Mouse (Mus musculus) liver, embryonic 13.5 days (tissue): ENCODE results near the gene Mtus2. TPM values are rescaled to one million over a fixed set of nuclear protein-coding genes. Genes with fewer than 3 reads are reported as not detected.
"Not testable (repeated sequence)": the region's sequence is repeated elsewhere in the genome, so short reads cannot be mapped to it uniquely, and the experiment has no call there.

Experiments
- ATAC-seq: fragments of 200-750 bp; cut with Nextera tagmentation; 2 replicates; pipeline ENCODE4 v1.8.0; 2017; ENCODE audit warnings: low read depth, mild to moderate bottlenecking, moderate number of reproducible peaks, moderate library complexity
- DNase-seq: peaks from one replicate; pipeline ENCODE4 v3.0.0; 2022
- H3K27ac ChIP-seq: fragments of 300-500 bp; sonication (generic); 2 replicates; pipeline ENCODE4 v1.5.1; 2015; ENCODE audit warnings: moderate library complexity, mild to moderate bottlenecking, inconsistent platforms
- H3K27me3 ChIP-seq: fragments of 300-500 bp; sonication (generic); 2 replicates; pipeline ENCODE4 v1.6.1; 2015; ENCODE audit warnings: mild to moderate bottlenecking, inconsistent platforms
- H3K36me3 ChIP-seq: fragments of 300-500 bp; sonication (generic); 2 replicates; pipeline ENCODE4 v1.6.1; 2015; ENCODE audit warnings: mild to moderate bottlenecking, inconsistent platforms
- H3K4me1 ChIP-seq: fragments of 300-500 bp; sonication (generic); replicated peaks from 2 replicates; pipeline ENCODE4 v1.6.1; 2015; ENCODE audit warnings: inconsistent platforms
- H3K4me2 ChIP-seq: fragments of 300-500 bp; sonication (generic); 2 replicates; pipeline ENCODE4 v1.6.1; 2015; ENCODE audit warnings: inconsistent platforms, mild to moderate bottlenecking, moderate library complexity
- H3K4me3 ChIP-seq: fragments of 300-500 bp; sonication (generic); replicated peaks from 2 replicates; pipeline ENCODE4 v1.5.1; 2015; ENCODE audit warnings: mild to moderate bottlenecking, inconsistent platforms
- H3K9ac ChIP-seq: fragments of 300-500 bp; sonication (generic); 2 replicates; pipeline ENCODE4 v1.6.1; 2015; ENCODE audit warnings: mild to moderate bottlenecking, inconsistent platforms
- H3K9me3 ChIP-seq: fragments of 300-500 bp; sonication (generic); replicated peaks from 2 replicates; pipeline ENCODE4 v1.6.1; 2016; ENCODE audit warnings: inconsistent platforms
- WGBS: fragments of 180-500 bp; shearing (Covaris S2); methylation state at CpG from one replicate; pipeline ENCODE4 v1.1.7; 2015; ENCODE audit not compliant: insufficient replicate concordance; 5-methylcytosine and 5-hydroxymethylcytosine counted together
- polyA plus RNA-seq: library from polyadenylated mRNA; unstranded; fragments of >200 nt; fragmentation: Nextera tagmentation; extraction: Ambion mirVana; gene quantifications from 2 replicates; pipeline ENCODE4 v1.2.1, GENCODE M21; 2015

The Mtus2 gene
- polyA plus RNA-seq, 1 experiment from 2014 or later, result 0.77 TPM

DNA sequence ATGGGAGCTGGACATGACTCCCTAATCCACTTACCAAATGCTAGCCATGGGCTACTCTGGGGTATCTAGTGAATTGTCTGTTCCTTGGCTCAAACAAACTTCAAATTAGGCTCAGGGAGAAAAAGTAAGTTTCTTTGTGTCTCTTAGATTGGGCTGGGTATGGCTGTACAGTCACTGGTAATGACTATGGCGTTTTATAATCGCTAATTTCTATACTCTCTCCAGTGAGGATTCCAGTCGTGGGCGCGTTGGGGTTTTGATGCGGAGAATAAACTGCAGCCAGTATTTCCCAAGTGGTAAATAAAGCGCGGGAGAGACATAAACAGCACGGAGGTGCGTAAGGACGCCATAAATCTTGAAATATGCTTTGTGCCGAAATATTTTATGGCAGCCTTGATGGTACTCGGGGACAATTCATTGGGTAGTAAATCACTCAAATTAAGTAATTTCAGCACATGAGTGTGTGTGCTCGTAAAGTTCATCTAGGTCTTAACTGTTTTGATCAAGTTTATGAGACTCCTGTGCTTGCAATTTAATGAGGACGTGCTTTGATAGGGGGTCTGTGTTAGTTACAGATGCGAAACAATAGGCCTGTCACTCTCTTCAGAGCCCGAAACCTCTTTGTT is 203.5 kb downstream of the Mtus2 start:
- no peak overlapping the region for H3K9ac ChIP-seq
- H3K4me2 ChIP-seq, result no peak overlapping the region
- H3K36me3 ChIP-seq, result no peaks in the 10 kb centered on the region
- ATAC-seq (no peak), DNase-seq (no peak)
- no peak overlapping the region for H3K4me3 ChIP-seq
- no peaks in the 10 kb centered on the region for H3K4me1 ChIP-seq
- no peaks in the 10 kb centered on the region for H3K27me3 ChIP-seq
- 78% methylated on average over 17 of the region's 17 CpGs for WGBS
- no peaks in the 10 kb centered on the region; the same call in 1 of the 2 replicates for H3K9me3 ChIP-seq
- H3K27ac ChIP-seq, result no peak overlapping the region

DNA sequence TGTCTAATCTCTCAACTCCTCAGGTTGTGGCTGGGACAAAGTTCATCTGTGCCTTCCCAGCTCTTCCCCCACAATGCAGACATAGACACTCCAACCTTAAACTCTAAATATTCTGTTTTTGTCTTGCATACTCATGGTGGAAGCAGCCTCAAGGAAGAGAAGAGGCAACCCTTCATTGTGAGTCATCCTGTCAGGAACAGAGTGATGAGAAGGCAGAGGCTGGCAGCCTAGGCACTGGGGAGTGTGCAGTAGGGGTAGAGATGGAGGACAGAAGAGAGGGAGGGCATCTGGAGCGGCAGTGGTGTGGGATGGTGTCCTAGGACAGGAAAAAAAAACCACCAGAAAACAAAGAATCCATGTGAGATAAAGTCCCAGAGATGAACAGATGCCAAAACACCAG is 208.0 kb downstream of the Mtus2 start:
- ATAC-seq (no peak), DNase-seq (no peak)
- H3K4me2 ChIP-seq, result no peak overlapping the region
- no peaks in the 10 kb centered on the region; the same call in 1 of the 2 replicates for H3K9me3 ChIP-seq
- no peak overlapping the region for H3K27ac ChIP-seq
- H3K4me3 ChIP-seq, result no peak overlapping the region
- no peaks in the 10 kb centered on the region for H3K36me3 ChIP-seq
- no peaks in the 10 kb centered on the region for H3K27me3 ChIP-seq
- no peaks in the 10 kb centered on the region for H3K4me1 ChIP-seq
- no peak overlapping the region for H3K9ac ChIP-seq
- whole genome bisulfite sequencing, result 52% methylated on average over 1 of the region's 1 CpGs

DNA sequence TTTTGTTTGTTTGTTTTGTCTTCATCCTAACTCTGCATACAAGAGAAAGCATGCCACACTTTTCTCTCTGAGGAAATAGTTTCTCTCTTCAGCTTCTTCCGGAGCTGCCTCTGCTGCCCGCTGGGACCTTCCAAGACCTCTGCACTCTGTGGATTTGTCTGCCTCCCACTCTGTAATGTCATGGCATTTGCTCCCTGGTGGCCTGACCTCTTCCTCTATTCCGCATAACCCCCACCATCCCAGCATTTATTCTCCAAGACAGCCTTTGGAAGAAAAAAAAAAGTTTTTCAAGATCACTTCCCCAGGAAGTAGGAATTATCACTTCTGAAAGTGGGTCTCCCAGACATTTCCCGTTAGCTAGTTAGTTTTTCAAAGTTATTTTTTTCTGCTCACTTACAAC is 218.0 kb downstream of the Mtus2 start:
- no peaks in the 10 kb centered on the region for H3K4me1 ChIP-seq
- no peak overlapping the region for H3K4me3 ChIP-seq
- H3K9ac ChIP-seq, result no peak overlapping the region
- H3K36me3 ChIP-seq, result no peaks in the 10 kb centered on the region
- ATAC-seq (no peak), DNase-seq (no peak)
- no peak overlapping the region for H3K27ac ChIP-seq
- no peaks in the 10 kb centered on the region; the same call in 1 of the 2 replicates for H3K9me3 ChIP-seq
- no peak overlapping the region for H3K4me2 ChIP-seq
- WGBS, result 44% methylated on average over 4 of the region's 4 CpGs
- H3K27me3 ChIP-seq, result no peaks in the 10 kb centered on the region

DNA sequence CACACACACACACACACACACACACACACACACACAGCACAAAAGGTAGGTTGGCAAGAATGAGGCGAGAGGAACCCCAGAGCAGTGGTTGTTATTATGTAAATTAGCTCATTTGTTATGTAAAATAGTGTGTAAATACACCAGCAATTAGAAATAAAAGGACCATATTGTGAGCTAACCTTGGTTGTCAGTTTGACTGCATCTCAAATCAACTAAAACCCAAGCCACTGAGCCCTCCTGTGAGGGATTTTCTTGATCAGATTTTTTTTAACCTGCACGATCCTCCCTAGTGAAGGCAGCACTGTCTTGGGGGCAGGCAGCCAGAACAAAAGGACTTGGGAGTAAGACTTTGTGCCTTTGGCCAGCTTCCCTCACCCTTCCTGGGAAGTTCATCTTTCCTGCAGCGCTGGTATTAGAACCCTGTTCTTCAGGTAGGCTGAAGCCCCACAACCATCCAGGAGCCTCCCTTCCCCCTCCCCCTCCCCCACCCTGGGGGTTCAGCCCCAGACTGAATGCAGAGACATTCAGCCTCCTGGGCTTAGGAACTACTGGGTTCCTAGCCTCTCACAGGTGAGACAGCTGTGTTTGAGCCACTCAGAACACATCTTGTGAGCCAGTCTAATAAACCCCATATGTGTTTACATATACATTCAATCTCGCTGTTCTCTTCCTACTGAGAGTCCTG is 218.8 kb downstream of the Mtus2 start:
- 45% methylated on average over 4 of the region's 4 CpGs for WGBS
- no peak for ATAC-seq

DNA sequence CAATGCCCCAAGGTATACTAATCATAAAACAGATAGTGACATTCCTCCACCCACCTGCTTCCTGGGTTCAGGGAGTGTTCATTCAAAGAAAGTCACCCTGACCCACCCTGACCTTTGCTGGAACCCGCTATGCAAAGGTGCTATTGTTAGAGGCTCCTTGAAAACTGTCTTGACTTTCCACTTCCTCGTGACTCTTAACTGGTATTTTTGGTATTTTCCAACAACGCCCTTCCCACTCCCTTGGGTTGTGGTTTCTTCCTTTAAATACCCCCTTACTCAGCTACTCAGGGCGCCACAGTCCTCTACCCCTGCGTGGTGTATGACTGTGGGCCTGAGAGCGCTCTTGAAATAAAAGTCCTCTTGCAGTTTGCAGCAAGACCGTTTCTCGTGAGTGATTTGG is 219.4 kb downstream of the Mtus2 start:
- not testable (repeated sequence) for H3K4me1 ChIP-seq, H3K4me2 ChIP-seq, H3K9me3 ChIP-seq, H3K9ac ChIP-seq, H3K27ac ChIP-seq, ATAC-seq, H3K27me3 ChIP-seq, DNase-seq, H3K4me3 ChIP-seq, H3K36me3 ChIP-seq
- WGBS, result 65% methylated on average over 8 of the region's 8 CpGs

More for the DNA sequence above, 218.8 kb downstream of the Mtus2 start:
- no peak overlapping the region for H3K27ac ChIP-seq
- H3K9ac ChIP-seq, result no peak overlapping the region
- no peaks in the 10 kb centered on the region; the same call in 1 of the 2 replicates for H3K9me3 ChIP-seq
- no peaks in the 10 kb centered on the region for H3K27me3 ChIP-seq
- no peak overlapping the region for H3K4me2 ChIP-seq
- no peak overlapping the region for H3K4me3 ChIP-seq
- no peaks in the 10 kb centered on the region for H3K36me3 ChIP-seq
- DNase-seq, result no peak
- H3K4me1 ChIP-seq, result no peaks in the 10 kb centered on the region

DNA sequence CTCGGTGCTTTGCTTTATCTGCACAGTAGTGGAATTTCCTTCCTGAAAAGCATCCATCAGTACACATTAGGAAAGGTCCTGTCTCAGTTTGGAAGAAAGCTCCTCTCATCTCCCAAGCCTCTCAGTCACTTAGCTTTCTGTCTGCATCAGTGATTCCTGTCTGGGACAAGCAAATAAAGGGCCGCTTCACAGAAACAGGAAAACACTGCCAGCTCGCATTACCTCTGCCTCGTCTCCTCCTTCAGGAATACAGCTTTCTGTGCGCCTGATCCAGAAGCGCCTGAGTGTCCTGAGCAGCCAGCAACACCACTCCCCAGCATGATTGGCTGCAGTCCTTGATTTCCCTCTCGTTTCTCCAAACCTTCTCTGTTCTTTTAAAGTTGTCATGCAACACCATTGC is 222.1 kb downstream of the Mtus2 start:
- H3K27ac ChIP-seq, result no peak overlapping the region
- no peak for DNase-seq
- no peak overlapping the region for H3K9ac ChIP-seq
- no peaks in the 10 kb centered on the region; the same call in none of the 2 replicates for H3K9me3 ChIP-seq
- ATAC-seq, result no peak
- H3K4me1 ChIP-seq, result no peaks in the 10 kb centered on the region
- H3K27me3 ChIP-seq, result no peaks in the 10 kb centered on the region
- H3K4me3 ChIP-seq, result no peak overlapping the region
- H3K36me3 ChIP-seq, result no peaks in the 10 kb centered on the region
- H3K4me2 ChIP-seq, result no peak overlapping the region
- 62% methylated on average over 7 of the region's 7 CpGs for WGBS

DNA sequence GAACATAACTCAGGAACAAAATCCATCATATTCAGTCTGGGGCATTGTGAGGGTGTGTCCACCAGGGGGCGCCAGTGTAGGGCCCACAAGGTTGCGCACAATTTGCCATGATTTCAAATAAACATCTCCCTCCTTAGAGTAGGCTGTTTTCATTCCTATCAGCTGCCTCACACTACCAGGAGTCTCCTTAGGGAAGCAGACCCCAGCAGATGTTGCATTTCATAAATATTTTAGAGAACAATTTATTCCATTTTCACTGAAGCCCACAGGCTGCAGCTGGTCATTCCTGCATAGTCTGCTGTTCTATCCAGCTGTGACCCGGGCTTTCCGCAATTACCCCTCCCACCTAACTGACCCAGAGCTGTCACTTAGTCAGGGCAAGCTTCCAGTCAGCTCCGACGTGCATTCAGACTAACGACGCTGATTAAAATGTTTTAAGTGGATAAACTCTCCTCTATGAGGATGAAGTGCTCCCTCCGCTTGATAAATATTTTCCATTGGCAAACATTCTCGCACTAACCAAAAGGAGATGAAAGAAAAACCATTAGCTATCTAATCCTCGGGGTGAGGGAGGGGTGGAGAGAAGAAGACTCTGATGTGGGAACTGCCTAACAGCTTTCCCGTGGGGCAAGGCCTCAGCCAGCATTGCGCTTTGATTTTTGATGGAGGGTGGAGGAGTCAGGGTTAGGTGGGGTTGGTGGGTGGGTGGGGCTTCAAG is 223.6 kb downstream of the Mtus2 start:
- Histone ChIP-seq H3K36me3 (no peaks in the 10 kb centered on the region), H3K27ac (no peak overlapping the region), H3K4me2 (no peak overlapping the region), H3K9ac (no peak overlapping the region), H3K27me3 (no peaks in the 10 kb centered on the region), H3K4me3 (no peak overlapping the region), H3K4me1 (no peaks in the 10 kb centered on the region), H3K9me3 (peaks cover 3% of the 10 kb centered on the region)
- WGBS, result 24% methylated on average over 13 of the region's 13 CpGs
- DNase-seq, result no peak
- no peak for ATAC-seq

DNA sequence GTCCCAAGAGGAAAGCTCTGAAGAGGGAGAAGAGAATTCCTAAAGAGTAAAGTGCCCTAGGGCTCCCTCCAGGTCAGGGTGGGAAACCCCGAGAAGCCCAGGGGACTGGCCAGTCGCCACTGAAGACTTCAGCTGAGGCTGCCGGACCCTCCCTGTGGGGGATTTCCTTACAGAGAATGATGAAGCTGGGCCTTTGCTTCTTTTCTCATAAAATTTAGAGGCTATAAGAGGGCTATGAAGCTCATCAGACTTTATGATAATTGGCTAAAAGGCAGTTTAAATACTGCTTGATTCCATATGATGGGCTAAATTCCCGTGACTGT is 224.1 kb downstream of the Mtus2 start:
- Histone ChIP-seq H3K9ac (no peak overlapping the region), H3K36me3 (no peaks in the 10 kb centered on the region), H3K4me2 (no peak overlapping the region), H3K4me1 (no peaks in the 10 kb centered on the region), H3K9me3 (peaks cover 6% of the 10 kb centered on the region), H3K27ac (no peak overlapping the region), H3K27me3 (no peaks in the 10 kb centered on the region), H3K4me3 (no peak overlapping the region)
- ATAC-seq, result no peak
- no peak for DNase-seq
- WGBS, result 34% methylated on average over 4 of the region's 4 CpGs

DNA sequence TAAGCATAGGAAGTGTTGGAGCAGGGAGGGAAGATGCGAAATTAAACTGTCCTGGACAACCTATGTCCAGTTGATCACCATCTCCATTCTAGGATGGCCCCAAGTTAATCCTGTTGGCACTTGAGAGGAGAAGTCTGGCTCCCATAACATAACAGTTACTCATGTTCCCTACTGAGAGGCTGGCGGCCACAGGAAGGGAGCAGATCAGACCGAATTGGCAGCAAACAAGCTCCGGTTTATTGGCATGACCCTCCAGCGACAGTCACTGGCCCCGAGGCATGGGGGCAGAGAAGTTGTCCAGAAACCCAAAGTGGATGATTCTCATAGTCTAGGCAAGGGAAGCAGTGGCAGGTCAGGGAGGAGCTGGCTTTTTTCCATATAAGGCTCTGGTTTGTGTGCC is 224.8 kb downstream of the Mtus2 start:
- Histone ChIP-seq H3K36me3 (no peaks in the 10 kb centered on the region), H3K9ac (no peak overlapping the region), H3K27me3 (no peaks in the 10 kb centered on the region), H3K4me3 (no peak overlapping the region), H3K27ac (no peak overlapping the region), H3K4me2 (no peak overlapping the region), H3K9me3 (peaks cover 6% of the 10 kb centered on the region), H3K4me1 (no peaks in the 10 kb centered on the region)
- ATAC-seq (no peak), DNase-seq (no peak)
- WGBS, result 75% methylated on average over 6 of the region's 6 CpGs

DNA sequence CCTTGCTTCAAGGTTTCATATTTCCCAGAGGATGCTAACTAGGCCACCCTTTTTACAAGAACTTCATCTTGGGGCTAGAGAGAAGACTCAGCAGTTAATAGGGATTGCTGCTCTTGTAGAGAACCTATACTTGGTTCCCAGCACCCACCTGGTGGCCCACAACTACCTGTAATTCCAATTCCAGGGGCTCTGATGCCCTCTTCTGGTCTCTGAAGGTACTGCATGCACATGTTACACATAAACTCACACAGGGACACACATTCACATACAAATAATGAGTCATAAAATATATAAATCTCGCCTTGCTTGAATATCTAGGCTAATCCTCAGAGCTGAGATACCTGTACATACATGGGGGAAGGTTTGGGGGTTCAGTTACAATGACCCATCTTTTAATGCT is 228.8 kb downstream of the Mtus2 start:
- DNase-seq (no peak), ATAC-seq (no peak)
- Histone ChIP-seq H3K27me3 (no peaks in the 10 kb centered on the region), H3K4me2 (no peak overlapping the region), H3K36me3 (no peaks in the 10 kb centered on the region), H3K4me1 (no peaks in the 10 kb centered on the region), H3K27ac (no peak overlapping the region), H3K9me3 (peaks cover 6% of the 10 kb centered on the region; the same call in 1 of the 2 replicates), H3K9ac (no peak overlapping the region), H3K4me3 (no peak overlapping the region)
- WGBS, result 31% methylated on average over 1 of the region's 1 CpGs

DNA sequence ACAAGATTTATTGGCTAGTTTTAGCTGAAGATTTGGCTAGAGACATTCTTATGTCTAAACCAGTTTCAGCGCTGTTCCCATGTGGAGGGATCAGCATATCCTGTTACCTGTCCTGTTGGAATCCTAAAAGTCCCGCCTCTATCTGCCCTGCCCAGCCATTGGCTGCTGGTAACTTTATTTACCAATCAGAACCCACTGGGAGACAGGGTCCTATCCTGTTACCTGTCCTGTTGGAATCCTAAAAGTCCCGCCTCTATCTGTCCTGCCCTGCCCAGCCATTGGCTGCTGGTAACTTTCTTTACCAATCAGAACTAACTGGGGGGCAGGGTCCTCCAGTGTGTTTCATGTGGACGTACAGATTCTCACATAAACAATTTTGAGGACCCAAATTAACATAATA is 234.3 kb downstream of the Mtus2 start:
- Histone ChIP-seq H3K4me3 (no peak overlapping the region), H3K36me3 (no peaks in the 10 kb centered on the region), H3K4me2 (no peak overlapping the region), H3K4me1 (no peaks in the 10 kb centered on the region), H3K27me3 (no peaks in the 10 kb centered on the region), H3K27ac (no peak overlapping the region), H3K9me3 (no peaks in the 10 kb centered on the region), H3K9ac (no peak overlapping the region)
- DNase-seq, result no peak
- WGBS, result 19% methylated on average over 4 of the region's 4 CpGs
- no peak for ATAC-seq
